ENCODE assay signal across 28 mouse cellular contexts in genomic region chr3:38491236-38491635, GRCm38 (mm10). TPM values are rescaled to one million over a fixed set of nuclear protein-coding genes. Genes with fewer than 3 reads are reported as not detected.
DNase-seq lines count a peak whose midpoint lies in the region; ATAC-seq and TF ChIP-seq lines count a peak whose summit lies in the region.
"Had no signal": no experiment of that assay in that cellular context is flagged by ENCODE, and none has a peak within 500 bp of the region (broad histone marks: within the 10 kb centered on the region; RNA-seq: fewer than 3 reads in every experiment).

No protein-coding gene starts in this region.

- H3K9me3 ChIP-seq in heart, embryonic 13.5 days, result no peaks in the 10 kb centered on the region
- H3K9me3 ChIP-seq in neural tube, embryonic 14.5 days (ENCODE audit: control insufficient read depth, low read length), result no peaks in the 10 kb centered on the region
- no peaks in the 10 kb centered on the region for H3K9me3 ChIP-seq in neural tube, embryonic 15.5 days (replicated peaks)
- no peaks in the 10 kb centered on the region for H3K9me3 ChIP-seq in stomach, embryonic 16.5 days (replicated peaks; ENCODE audit: control insufficient read depth, low read length)
- H3K9me3 ChIP-seq: embryonic facial prominence, embryonic 10.5 days; embryonic facial prominence, embryonic 13.5 days; forebrain, embryonic 12.5 days; forebrain, embryonic 15.5 days; G1E; heart, embryonic 12.5 days; intestine, embryonic 15.5 days had no signal

- H3K4me1 ChIP-seq in heart, embryonic 13.5 days, result peaks cover 15% of the 10 kb centered on the region
- H3K4me1 ChIP-seq in neural tube, embryonic 14.5 days (ENCODE audit: control insufficient read depth, insufficient read depth, low read length), result no peaks in the 10 kb centered on the region
- no peaks in the 10 kb centered on the region for H3K4me1 ChIP-seq in neural tube, embryonic 15.5 days
- H3K4me1 ChIP-seq in stomach, embryonic 16.5 days (ENCODE audit: control insufficient read depth, insufficient read depth, low read length), result no peaks in the 10 kb centered on the region
- H3K4me1 ChIP-seq: embryonic facial prominence, embryonic 10.5 days; forebrain, embryonic 12.5 days; forebrain, embryonic 15.5 days; intestine, embryonic 15.5 days had no signal

- no peak overlapping the region for H3K9ac ChIP-seq in heart, embryonic 13.5 days
- no peak overlapping the region for H3K9ac ChIP-seq in neural tube, embryonic 14.5 days (replicated peaks; ENCODE audit: low read depth, low read length)
- no peak overlapping the region for H3K9ac ChIP-seq in neural tube, embryonic 15.5 days (replicated peaks)
- H3K9ac ChIP-seq in stomach, embryonic 16.5 days (ENCODE audit: low read length), result no peak overlapping the region
- H3K9ac ChIP-seq: embryonic facial prominence, embryonic 13.5 days; forebrain, embryonic 12.5 days; forebrain, embryonic 15.5 days; heart, embryonic 12.5 days; intestine, embryonic 15.5 days had no signal

- TF ChIP-seq CTCF in left cerebral cortex, adult 2 months (IDR thresholded peaks at IDR 0.05), result no peak

- H3K4me2 ChIP-seq in heart, embryonic 13.5 days, result no peak overlapping the region
- no peak overlapping the region for H3K4me2 ChIP-seq in neural tube, embryonic 14.5 days (ENCODE audit: low read depth, low read length)
- H3K4me2 ChIP-seq in neural tube, embryonic 15.5 days, result no peak overlapping the region
- no peak overlapping the region for H3K4me2 ChIP-seq in stomach, embryonic 16.5 days (ENCODE audit: low read depth, low read length)
- H3K4me2 ChIP-seq: embryonic facial prominence, embryonic 13.5 days; forebrain, embryonic 12.5 days; forebrain, embryonic 15.5 days; heart, embryonic 12.5 days; intestine, embryonic 15.5 days had no signal

- H3K27ac ChIP-seq in heart, embryonic 13.5 days (replicated peaks), result peak overlapping the region; percentile 48; the same call in 1 of the 2 replicates
- H3K27ac ChIP-seq in neural tube, embryonic 14.5 days (ENCODE audit: low read depth, low read length), result no peak overlapping the region
- H3K27ac ChIP-seq in neural tube, embryonic 15.5 days (replicated peaks), result no peak overlapping the region
- H3K27ac ChIP-seq in stomach, embryonic 16.5 days (ENCODE audit: low read length), result peak overlapping the region; percentile 34; the same call in 1 of the 2 replicates
- H3K27ac ChIP-seq in left cerebral cortex, adult 2 months, result no peak overlapping the region
- H3K27ac ChIP-seq: embryonic facial prominence, embryonic 10.5 days; embryonic facial prominence, embryonic 13.5 days; forebrain, embryonic 12.5 days; forebrain, embryonic 15.5 days; heart, adult 2 months; intestine, embryonic 15.5 days had no signal

- H3K36me3 ChIP-seq in heart, embryonic 13.5 days, result no peaks in the 10 kb centered on the region
- no peaks in the 10 kb centered on the region for H3K36me3 ChIP-seq in neural tube, embryonic 14.5 days (ENCODE audit: control insufficient read depth, insufficient read depth, low read length)
- H3K36me3 ChIP-seq in neural tube, embryonic 15.5 days, result no peaks in the 10 kb centered on the region
- H3K36me3 ChIP-seq in stomach, embryonic 16.5 days (ENCODE audit: control insufficient read depth, insufficient read depth, low read length), result no peaks in the 10 kb centered on the region
- H3K36me3 ChIP-seq: embryonic facial prominence, embryonic 10.5 days; embryonic facial prominence, embryonic 13.5 days; forebrain, embryonic 12.5 days; forebrain, embryonic 15.5 days; G1E; heart, embryonic 12.5 days; intestine, embryonic 15.5 days had no signal

- DNase-seq in heart, adult 9 months (ENCODE audit: low spot score in 2 of 2), result no peak
- no peak for DNase-seq in layer of hippocampus, adult 8-10 months (ENCODE audit: low spot score in 2 of 2)
- no peak for DNase-seq in left cerebral cortex, adult 2 months (ENCODE audit: extremely low spot score in 1 of 2, low spot score in 2 of 2)
- DNase-seq: adrenal gland, adult 2 months; adrenal gland, postnatal 14 days; B cell, adult 2 months; cerebellum, adult 11 months; cerebellum, adult 2 months; cerebellum, adult 9-11 months; cerebellum, postnatal 25 days; embryo, embryonic 11 days; gastrocnemius, postnatal 25 days; heart, adult 2 months; heart, postnatal 14 days; heart, postnatal 4 days had no signal

- intact Hi-C loops in left cerebral cortex, adult 2 months (cut with DNase I), result no loop called here

- no peaks in the 10 kb centered on the region for H3K27me3 ChIP-seq in heart, embryonic 13.5 days (replicated peaks)
- no peaks in the 10 kb centered on the region for H3K27me3 ChIP-seq in neural tube, embryonic 14.5 days (ENCODE audit: control insufficient read depth, insufficient read depth, low read length)
- no peaks in the 10 kb centered on the region; the same call in 1 of the 2 replicates for H3K27me3 ChIP-seq in neural tube, embryonic 15.5 days (replicated peaks)
- H3K27me3 ChIP-seq in stomach, embryonic 16.5 days (ENCODE audit: control insufficient read depth, insufficient read depth, low read length), result no peaks in the 10 kb centered on the region
- H3K27me3 ChIP-seq: embryonic facial prominence, embryonic 13.5 days; forebrain, embryonic 15.5 days; heart, embryonic 12.5 days; intestine, embryonic 15.5 days; Patski had no signal

- H3K4me3 ChIP-seq in heart, embryonic 13.5 days, result no peak overlapping the region
- no peak overlapping the region for H3K4me3 ChIP-seq in neural tube, embryonic 14.5 days (ENCODE audit: low read depth, low read length)
- no peak overlapping the region for H3K4me3 ChIP-seq in neural tube, embryonic 15.5 days (replicated peaks)
- H3K4me3 ChIP-seq in stomach, embryonic 16.5 days (replicated peaks; ENCODE audit: low read length), result no peak overlapping the region
- H3K4me3 ChIP-seq in left cerebral cortex, adult 2 months, result no peak overlapping the region
- H3K4me3 ChIP-seq: embryonic facial prominence, embryonic 10.5 days; embryonic facial prominence, embryonic 13.5 days; erythroblast, embryonic 14.5 days; forebrain, embryonic 12.5 days; forebrain, embryonic 15.5 days; heart, adult 2 months; heart, embryonic 12.5 days; intestine, embryonic 15.5 days had no signal

- no peak for ATAC-seq in heart, embryonic 13.5 days (ENCODE audit: extremely low read depth, insufficient number of reproducible peaks, low FRiP score, low TSS enrichment)
- peak; percentile 33; the same call in 1 of the 2 replicates for ATAC-seq in neural tube, embryonic 14.5 days (ENCODE audit: low read depth)
- no peak for ATAC-seq in neural tube, embryonic 15.5 days (ENCODE audit: low FRiP score)
- ATAC-seq in stomach, embryonic 16.5 days (ENCODE audit: insufficient read depth, low FRiP score), result no peak
- ATAC-seq: forebrain, embryonic 15.5 days; intestine, embryonic 15.5 days; Patski had no signal

- WGBS in heart, embryonic 13.5 days, result 73% methylated on average over 3 of the region's 3 CpGs
- 88% methylated on average over 3 of the region's 3 CpGs for WGBS in neural tube, embryonic 14.5 days
- 83% methylated on average over 3 of the region's 3 CpGs for WGBS in neural tube, embryonic 15.5 days
- 80% methylated on average over 3 of the region's 3 CpGs for WGBS in stomach, embryonic 16.5 days

RNA-seq across cellular contexts. Expression of gene Ankrd50, which starts 6.6 kb away (rescaled TPM):
- 13.3 and 14.0 TPM in 2 replicates for polyA plus RNA-seq in heart, embryonic 13.5 days (2015; fragmentation: Nextera tagmentation; extraction: Ambion mirVana)
- polyA plus RNA-seq in neural tube, embryonic 14.5 days (2014; fragmentation: Nextera tagmentation; extraction: Ambion mirVana), result 21.3 and 33.4 TPM in 2 replicates
- polyA plus RNA-seq in neural tube, embryonic 15.5 days (2015; fragmentation: Nextera tagmentation; extraction: Ambion mirVana), result 16.4 and 17.5 TPM in 2 replicates
- 21.0 and 21.3 TPM in 2 replicates for polyA plus RNA-seq in stomach, embryonic 16.5 days (2015; fragmentation: Nextera tagmentation; extraction: Ambion mirVana)
- total RNA-seq in layer of hippocampus, adult 8-10 months (2022), result 10 to 100 TPM; 44.6 to 60.4 (median 47.6) TPM
- 10 to 100 TPM; 83.7 to 88.0 TPM for total RNA-seq in left cerebral cortex, adult 2 months (2021)

Comparison
In these comparisons a context has a peak if more than half of its experiments do, and no peak if none do; other contexts are left out.
1. H3K27ac ChIP-seq: peak in heart, embryonic 13.5 days (single experiment) and stomach, embryonic 16.5 days (single experiment); none in neural tube, embryonic 14.5 days (single experiment), neural tube, embryonic 15.5 days (single experiment) and left cerebral cortex, adult 2 months (single experiment).